Mouse (Mus musculus) heart, postnatal 14 days (tissue): ENCODE data around the gene Hoxa11. TPM values are rescaled to one million over a fixed set of nuclear protein-coding genes. Genes with fewer than 3 reads are reported as not detected.

ENCODE experiments used
- DNase-seq, 2 experiments: peaks; one replicate each; pipeline ENCODE4 v3.0.0; 2021 to 2022
- intact Hi-C: fragments of 180-260 bp; cut with DNase I; formaldehyde crosslinking; loops from one replicate; pipeline ENCODE4 v1.15.1; 2025
- long read RNA-seq, 2 experiments: library from polyadenylated mRNA; stranded (forward); transcript quantifications; one replicate each; pipeline ENCODE4 v2.0.0; 2021
- total RNA-seq, 2 experiments: library from RNA; stranded (reverse); gene quantifications; 2 replicates each; pipeline ENCODE4 v1.2.3; 2021

Gene Hoxa11
- not detected for total RNA-seq
- long read RNA-seq, experiment 1, result 0 reads
- long read RNA-seq, experiment 2, result 0 reads

GRCm38 (mm10) chr6:52245757-52246142 is at the start of gene Hoxa11:
Gene Hoxa11, minus strand, starts transcription at chr6:52245810.
- DNase-seq, result no peak
- intact Hi-C loops, result no loop called here

- no peak for DNase-seq
- intact Hi-C loops, result no loop called here
Measured at GRCm38 (mm10) chr6:52294616-52295015, 49.0 kb upstream of the Hoxa11 start.

- DNase-seq, result no peak
- intact Hi-C loops, result no loop called here
Measured at GRCm38 (mm10) chr6:52292328-52292727, 46.7 kb upstream of the Hoxa11 start.

- DNase-seq, result no peak
- intact Hi-C loops, result no loop called here
Measured at GRCm38 (mm10) chr6:52291021-52291860, 45.6 kb upstream of the Hoxa11 start.

GRCm38 (mm10) chr6:52290186-52290585 is 44.6 kb upstream of the Hoxa11 start:
- no peak for DNase-seq
- intact Hi-C loops, result no loop called here

- no peak for DNase-seq
- intact Hi-C loops, result no loop called here
Measured at GRCm38 (mm10) chr6:52283896-52284295, 38.3 kb upstream of the Hoxa11 start.

GRCm38 (mm10) chr6:52281084-52281483 is 35.5 kb upstream of the Hoxa11 start:
- intact Hi-C loops, result no loop called here
- DNase-seq, result no peak

- intact Hi-C loops, result no loop called here
- DNase-seq, result no peak
Measured at GRCm38 (mm10) chr6:52276920-52277319, 31.3 kb upstream of the Hoxa11 start.

GRCm38 (mm10) chr6:52276382-52276781 is 30.8 kb upstream of the Hoxa11 start:
- intact Hi-C loops, result no loop called here
- DNase-seq, result no peak

GRCm38 (mm10) chr6:52275563-52276280 is 30.1 kb upstream of the Hoxa11 start:
- no peak for DNase-seq
- intact Hi-C loops, result no loop called here

- intact Hi-C loops, result loop anchor here (5.0 kb wide), 2 partner anchors 448 to 563 kb away; no protein-coding TSS in a partner anchor
- no peak for DNase-seq
Measured at GRCm38 (mm10) chr6:52274576-52274975, 29.0 kb upstream of the Hoxa11 start.

- intact Hi-C loops, result loop anchor here (5.0 kb wide), 2 partner anchors 449 to 564 kb away; no protein-coding TSS in a partner anchor
- no peak for DNase-seq
Measured at GRCm38 (mm10) chr6:52273656-52274280, 28.2 kb upstream of the Hoxa11 start.

- intact Hi-C loops, result loop anchor here (5.0 kb wide), 2 partner anchors 449 to 564 kb away; no protein-coding TSS in a partner anchor
- no peak for DNase-seq
Measured at GRCm38 (mm10) chr6:52272766-52273655, 27.4 kb upstream of the Hoxa11 start.

GRCm38 (mm10) chr6:52270494-52271480 is 25.2 kb upstream of the Hoxa11 start:
- peak; percentile 59 to 80 for DNase-seq
- intact Hi-C loops, result loop anchor here (2.0 to 5.0 kb wide), 3 partner anchors 306 to 567 kb away; no protein-coding TSS in a partner anchor

- DNase-seq, result no peak
- intact Hi-C loops, result no loop called here
Measured at GRCm38 (mm10) chr6:52268756-52269155, 23.1 kb upstream of the Hoxa11 start.

- intact Hi-C loops, result no loop called here
- DNase-seq, result no peak
Measured at GRCm38 (mm10) chr6:52268341-52268740, 22.7 kb upstream of the Hoxa11 start.

GRCm38 (mm10) chr6:52267691-52268090 is 22.1 kb upstream of the Hoxa11 start:
- intact Hi-C loops, result loop anchor here (2.0 kb wide), 1 partner anchor 45 kb away; the partner anchor contains the start of gene Evx1
- DNase-seq, result no peak

GRCm38 (mm10) chr6:52267221-52267620 is 21.6 kb upstream of the Hoxa11 start:
- intact Hi-C loops, result loop anchor here (2.0 kb wide), 1 partner anchor 46 kb away; the partner anchor contains the start of gene Evx1
- DNase-seq, result no peak

- intact Hi-C loops, result loop anchor here (2.0 kb wide), 1 partner anchor 46 kb away; the partner anchor contains the start of gene Evx1
- DNase-seq, result no peak
Measured at GRCm38 (mm10) chr6:52266666-52266985, 21.0 kb upstream of the Hoxa11 start.
